Mouse (Mus musculus) A20 (cell line): Measurements from ENCODE around the gene Fezf2.

ENCODE experiments used
- DNase-seq: peaks from one replicate; pipeline ENCODE4 v3.0.0-alpha.2; 2011; ENCODE audit warnings: low read depth, low spot score

Fezf2 gene

DNA sequence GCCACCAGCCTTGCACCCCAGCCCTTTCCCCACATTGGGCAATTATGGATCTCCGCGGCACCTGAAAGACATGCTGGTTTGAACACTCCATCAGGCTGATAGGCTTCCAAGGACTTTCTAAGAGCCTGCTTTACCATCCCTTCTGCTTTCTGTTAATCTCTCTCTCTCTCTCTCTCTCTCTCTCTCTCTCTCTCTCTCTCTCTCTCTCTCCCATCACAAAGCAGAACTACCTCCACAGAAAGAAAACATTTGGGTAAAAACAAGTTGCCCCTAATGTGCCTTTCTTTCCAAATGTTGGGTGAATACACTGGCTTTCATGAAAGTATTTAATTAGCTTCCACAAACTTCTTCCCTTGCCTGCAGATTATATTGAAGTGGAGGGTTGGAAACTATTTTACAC lies at the start of gene Fezf2:
Gene Fezf2 (minus strand): TSS at position 101 of the 400 bp plus-strand sequence.
- DNase-seq = no peak

DNA sequence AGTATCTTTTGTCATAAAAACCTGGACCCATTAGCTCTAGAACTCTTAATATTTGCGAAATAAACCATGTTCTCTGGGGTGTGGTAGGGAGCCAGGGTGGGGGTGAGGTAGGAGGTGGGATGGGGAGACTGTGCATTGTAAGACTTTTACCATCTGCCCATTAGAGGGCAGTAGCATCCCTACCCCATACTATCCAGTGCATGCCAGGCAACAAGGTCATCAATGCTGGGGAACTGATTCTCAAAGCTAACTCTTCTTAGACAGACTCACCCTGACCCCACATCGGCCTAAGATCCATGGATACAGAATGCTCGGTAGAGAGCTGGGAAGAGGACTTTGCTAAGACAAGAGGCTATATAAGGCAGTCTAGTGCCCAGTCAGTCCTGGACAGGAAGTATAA lies 49.6 kb upstream of the Fezf2 start:
- no peak for DNase-seq

DNA sequence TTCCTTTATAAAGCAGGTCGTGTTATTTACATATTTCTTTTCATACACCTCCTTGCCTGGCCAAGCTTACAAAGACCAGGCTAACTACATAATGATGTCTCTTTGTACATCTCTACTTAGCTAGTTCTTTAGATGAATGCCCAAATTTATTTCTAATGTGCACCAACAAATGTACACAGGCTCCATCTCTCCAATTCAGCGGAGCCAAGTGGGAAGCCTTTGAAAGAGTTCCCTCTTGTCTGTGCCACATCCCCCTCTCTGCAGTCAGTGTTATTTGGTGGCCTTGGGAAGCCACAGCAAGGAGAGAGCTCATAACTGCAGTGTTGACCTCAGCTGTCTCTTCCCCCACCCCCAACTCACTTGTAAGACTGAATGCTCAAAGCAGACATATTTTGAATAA lies 46.3 kb upstream of the Fezf2 start:
- no peak for DNase-seq

DNA sequence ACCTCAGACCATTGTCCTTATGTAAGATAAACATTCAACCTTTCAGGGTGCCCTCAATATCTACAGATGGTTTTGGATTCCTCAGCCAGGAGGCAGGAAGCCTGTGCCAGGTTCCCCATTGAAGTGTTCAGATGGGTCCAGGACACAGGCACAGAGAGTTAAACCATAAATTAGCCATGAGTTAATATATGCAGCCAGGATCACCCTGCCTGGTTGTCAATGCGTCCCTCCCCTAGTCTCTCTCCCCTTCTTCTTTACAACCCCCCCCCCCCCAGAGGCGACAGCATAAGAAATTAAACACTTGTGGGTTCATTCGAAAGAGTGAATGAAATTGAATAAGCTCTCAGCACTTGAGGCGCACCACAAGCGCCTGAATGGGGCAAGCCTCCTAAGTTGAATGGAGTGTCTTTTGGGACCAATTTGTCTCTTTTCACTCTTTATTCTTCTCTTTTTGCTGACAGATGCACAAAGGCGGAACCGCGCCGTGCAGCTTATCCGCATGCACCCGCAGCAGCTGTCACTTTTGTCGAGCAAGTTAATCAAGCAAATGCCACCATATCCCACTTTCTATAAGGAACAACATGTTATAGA lies 45.4 kb upstream of the Fezf2 start:
- DNase-seq = no peak

DNA sequence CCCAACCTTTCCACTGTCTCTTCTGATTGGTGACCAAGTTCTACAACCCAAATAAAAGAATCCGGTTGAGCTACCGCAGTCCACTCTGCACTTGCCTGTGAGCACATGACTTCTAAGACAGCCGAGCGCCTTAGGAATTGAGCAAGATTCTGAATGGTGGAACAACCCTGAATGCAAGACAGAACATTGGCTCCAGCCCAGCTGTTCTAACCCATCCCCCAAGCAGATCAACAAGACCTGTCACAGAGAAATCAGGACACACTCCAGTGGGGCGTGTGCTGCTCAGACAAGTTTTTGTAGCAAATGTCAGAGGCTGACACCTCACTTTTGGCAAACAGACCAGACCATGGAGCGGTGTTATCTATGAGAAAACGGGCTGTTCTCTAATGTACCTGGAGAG lies 43.2 kb upstream of the Fezf2 start:
- no peak for DNase-seq

DNA sequence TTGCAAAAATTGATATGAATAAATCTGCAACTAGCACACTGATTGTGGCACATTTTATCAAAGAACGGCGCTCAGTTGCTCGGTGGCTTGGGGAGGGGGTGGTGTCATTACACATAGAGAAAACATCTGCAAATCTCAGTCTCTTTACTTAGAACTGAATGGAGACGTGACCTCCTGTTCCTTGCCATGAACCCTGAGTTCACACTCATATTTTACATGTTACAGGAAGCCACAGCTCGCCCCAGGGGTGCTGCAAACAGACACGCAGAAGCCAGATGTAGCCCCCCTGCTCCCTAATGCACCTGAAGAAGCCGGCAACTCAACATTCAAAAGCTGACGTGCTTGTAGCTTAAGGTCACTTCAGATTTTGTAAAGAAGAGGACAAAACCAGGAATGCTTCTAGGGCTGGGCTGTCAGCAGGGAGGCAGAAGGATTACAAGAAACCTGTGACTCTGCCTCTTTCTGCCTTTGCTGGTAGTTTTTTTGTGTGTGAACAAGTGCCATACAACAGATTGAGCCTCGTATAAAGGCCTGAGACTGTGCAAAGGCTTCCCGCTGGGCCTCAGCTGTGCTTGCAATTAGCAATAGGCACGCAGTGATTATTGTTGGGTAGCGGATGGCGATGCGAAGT lies 40.9 kb upstream of the Fezf2 start:
- DNase-seq = no peak

DNA sequence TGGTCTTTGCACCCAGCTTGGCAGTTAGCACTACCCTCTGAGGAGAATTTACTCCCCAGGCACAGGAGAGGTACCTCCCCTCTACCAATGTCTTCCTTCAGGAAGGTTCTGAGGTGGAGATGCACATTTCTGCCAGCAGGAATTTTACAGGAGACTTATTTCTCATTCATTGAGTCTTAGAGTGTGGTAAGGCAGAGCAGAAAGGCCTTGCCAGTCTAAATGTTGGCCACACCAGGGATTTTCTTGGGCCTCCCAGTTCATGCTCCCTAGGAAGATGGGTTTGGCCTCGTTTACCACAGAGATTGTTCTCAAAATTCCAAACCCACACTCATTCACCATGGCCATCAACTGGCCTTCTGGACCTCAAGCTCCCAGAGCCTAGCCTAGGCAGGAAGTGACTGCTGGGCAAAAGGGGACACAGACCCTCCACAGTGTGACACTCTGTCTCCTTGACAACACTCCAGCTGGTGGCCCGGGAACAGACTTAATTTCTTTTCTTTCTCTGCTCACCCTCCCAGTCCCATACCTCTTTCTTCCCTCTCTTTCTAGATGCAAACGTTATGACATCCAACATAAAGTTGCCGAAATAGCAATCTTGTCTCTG lies 40.3 kb upstream of the Fezf2 start:
- DNase-seq = no peak

DNA sequence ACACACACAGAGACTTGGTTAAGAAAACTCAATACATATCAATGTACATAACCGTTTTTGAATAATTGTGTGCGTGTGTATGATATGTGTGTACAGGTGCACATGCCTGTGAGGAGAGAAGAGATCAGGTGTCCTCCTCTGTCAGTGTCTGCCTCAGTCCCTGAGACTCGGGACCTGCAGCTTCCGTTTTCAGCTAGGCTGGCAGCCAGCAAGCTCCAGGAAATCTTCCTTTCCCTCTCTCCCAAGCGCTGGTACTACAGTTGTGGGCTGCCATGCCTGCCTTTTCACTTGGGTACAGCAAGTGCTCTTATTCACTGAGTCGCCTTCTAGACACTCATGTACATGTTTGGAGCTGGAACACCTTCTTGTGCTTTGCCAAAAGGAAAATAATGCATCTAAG lies 39.2 kb upstream of the Fezf2 start:
- DNase-seq = no peak

DNA sequence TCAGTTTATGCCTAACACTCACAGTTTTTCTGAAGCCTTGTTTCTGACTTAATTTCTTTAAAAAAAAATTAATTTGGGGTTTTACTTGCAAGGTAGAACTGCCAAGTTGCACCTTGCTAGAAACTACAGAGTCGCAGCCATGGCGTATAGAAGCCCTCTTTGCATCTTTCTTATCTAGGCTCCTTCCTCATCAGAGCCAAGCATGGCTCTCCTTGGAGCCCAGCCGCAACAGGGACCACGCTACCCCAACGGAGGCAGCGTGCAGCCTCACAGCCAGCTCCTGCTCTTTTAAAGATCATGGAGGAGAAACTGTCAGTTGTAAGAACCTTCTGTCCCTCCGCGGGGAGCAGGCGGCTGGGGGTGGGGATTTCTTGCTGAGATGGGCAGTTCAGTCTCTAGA lies 29.9 kb upstream of the Fezf2 start:
- DNase-seq = no peak

DNA sequence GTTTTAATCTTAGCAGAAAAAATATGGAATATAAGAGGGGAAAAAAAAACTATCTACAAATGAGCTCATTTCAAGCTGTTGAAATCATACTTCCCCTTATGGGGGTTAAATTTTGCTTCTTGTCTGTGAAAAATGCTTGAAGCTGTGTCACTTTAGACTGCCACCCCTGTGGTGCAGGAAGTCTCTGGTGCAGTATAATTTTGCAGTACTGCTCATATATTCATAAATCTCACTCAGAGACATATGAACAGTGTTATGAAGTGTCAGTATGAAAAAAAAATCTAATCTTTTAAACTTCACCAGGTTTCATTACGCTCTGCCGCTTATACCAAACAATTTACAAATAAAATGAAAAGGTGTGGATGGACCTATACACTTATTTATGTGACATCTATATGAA lies 29.3 kb upstream of the Fezf2 start:
- DNase-seq = no peak

DNA sequence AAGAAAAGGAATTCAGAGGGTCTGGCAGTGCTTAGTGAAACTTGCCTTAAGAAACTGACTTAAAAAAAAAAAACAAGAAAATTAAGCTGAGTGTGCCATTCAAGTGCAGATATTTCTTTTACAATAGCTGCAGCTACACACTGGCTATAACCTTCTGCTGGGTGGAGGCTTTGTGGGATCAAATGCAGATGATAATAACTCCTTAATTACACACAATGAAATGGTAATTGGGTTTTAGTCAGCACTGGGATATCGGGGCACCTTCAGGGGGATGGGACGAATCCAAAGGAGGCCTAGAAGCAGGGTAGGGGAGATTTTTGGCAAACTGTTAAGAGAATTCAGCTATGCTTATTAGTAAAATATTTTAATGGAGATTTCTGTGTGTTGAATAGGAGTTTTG lies 27.5 kb upstream of the Fezf2 start:
- DNase-seq = no peak

DNA sequence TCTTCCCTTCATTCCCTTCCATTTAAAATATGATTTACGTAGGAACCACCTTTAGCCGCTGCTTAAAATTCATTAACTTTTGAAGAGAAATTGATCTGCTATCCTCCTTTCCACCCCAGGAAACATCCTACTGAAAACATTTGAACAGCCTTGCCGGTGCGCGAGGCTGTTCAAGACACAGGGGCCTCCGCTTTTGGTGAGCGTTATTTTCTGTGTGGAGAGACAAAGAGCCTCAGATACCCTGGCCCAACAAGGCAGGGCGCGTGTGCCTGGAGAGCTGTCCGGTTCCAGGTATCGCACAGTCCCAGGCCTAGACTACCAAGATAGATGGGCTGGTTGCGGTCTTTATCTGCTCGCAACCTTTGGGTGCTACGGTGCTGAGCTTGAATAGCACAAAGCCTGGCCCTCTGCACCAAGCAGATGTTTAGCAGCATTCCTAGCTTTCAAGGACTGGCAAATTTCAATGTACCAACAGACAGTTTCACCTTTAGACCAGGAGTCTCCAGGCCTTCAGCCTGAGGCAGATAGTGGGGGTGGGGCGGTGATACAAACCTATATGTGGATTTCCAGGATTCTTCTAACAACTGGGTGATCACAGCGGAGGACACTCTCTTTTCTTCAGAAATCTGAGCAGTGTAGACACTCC lies 2.4 kb upstream of the Fezf2 start:
- DNase-seq = no peak

DNA sequence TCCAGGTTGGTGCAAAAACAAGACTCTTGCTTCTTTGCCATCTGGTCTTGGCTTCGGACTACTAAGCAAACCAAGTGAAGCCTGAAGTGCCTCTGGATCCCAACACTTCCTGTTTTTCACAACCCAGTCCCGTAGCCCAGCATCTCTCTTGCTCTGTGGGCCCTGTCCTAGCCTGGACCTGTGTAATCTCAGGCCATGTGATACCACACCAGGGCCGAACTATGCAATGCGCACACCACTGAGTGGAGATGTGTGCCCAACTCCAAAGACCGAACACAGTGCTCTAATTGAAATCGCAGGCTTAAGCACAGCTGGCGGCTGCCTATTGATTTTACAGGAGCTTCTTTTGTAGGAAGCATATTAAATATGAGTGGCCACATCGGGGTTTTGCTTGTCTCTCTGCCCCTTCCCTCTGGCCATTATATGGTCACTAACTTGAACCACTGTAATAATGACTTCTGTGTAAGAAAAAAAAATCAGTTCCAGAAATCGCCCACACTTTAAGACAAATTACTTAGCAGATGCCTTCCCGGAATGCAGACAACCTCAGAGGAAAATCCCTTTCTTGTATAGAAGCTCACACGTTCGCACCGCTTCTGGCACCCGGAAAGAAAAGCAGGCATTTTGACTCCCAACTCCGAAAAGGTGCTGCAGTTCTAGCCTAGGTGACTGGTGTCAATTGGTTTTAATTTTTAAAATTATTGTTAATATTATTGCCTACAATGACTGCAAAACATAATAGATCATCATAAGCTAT lies 1.5 kb upstream of the Fezf2 start:
- DNase-seq = no peak

DNA sequence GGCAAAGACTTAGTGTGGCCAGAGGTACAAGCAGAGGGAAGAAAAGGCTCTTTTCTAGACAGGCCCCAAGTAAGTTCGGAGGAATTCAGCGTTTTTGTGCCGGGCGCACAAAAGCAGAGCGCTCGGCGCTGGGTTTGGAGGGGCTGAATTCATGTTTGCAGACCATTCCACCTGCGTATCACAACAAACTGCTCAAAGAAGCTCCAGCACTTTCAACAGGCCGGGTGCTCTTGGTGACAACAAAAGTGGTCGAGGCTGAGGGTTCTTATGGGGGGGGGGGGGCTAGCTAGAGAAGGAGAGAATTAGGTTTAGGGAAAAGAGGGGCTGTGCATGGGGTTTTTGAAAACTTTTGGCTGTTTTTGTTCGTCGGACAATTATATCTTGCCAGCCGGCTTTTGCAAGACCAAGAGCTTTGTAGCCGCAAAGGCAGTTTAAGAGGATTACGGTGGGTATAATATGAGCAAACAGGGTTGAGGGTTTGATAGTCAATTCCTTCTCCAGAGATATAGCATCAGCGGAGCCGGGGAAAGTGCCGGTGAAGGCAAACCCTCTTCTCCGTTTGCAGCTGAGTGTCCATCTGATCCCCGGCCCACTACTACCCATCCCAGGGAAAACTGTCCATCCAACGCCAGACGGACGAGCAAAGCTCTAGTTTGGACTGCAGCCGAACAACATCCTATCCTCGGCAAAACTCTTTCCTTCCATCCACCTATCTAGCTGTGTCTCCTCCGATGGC lies 956 bp downstream of the Fezf2 start:
- DNase-seq = no peak

DNA sequence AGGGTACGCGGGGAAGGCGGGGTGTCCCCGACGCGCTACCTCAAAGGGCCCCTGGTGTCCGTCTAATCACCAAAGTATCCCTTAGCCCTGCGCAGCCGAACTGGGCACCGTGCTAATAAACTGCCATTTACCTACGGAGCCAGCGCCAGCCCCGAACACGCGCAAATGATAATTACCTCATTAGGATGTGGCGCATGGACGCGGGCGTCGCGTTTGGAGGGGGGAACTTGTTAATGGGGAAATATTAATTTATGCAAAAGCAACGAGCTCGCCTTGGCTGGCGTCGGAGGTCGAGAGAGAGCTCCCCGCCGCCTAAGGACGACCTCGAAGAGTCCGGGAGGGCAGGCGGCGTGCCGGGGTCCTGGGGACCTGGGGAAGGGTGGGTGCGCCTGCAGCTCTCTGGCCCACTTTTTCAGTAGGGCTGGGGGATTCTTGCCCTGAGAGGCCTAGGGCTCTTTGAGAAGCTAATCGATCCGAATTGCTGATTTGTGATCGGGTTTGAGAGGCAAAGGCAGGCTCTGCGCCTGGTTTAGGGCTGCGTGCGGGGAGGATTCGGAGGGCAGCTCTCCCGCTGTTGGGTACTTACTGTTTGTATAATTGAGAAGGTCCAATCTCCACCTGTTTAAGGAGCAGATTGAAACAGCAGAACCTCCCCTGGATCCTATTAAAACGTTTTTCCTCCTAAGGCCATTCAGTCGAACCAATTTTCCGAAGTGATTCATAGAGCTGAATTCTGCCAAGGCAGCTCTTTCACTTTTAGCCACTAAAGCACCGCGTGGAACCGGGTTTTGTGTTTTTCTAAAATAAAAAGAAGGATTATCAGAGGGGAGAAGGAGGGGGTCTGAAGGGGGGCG lies 1.8 kb downstream of the Fezf2 start:
- DNase-seq = no peak

DNA sequence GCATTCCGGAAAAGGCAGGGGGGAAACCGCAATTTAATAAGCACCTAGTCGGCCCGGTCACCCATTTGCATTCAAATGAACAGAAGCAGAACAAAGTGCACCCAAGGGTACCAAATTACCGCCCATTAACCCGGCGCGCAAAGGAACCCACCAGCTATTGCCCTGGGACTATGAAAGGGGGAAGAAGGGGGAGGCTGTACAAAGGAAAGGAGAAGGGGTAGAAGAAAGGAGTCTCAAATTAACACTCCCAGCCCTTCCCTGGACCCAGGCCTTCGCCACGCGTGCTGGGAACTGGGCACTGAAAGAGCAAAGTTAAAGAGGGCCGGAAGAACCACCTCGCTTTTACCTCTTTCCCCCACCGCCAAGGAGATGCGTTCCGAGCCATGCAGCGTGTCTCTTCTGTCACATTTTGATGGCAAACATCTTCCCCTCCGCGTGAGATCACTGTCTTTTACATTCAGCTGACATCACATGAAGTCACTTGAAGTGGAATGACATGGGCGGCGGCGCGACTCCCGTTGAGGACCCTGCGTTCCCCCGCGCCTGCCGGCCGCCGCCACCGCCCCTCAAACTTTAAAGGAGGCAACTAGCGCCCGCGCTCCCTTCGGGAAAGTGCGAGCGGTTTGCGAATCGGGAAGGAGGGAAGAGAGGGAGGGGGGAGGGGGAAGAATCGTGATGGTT lies 2.6 kb downstream of the Fezf2 start:
- no peak for DNase-seq

DNA sequence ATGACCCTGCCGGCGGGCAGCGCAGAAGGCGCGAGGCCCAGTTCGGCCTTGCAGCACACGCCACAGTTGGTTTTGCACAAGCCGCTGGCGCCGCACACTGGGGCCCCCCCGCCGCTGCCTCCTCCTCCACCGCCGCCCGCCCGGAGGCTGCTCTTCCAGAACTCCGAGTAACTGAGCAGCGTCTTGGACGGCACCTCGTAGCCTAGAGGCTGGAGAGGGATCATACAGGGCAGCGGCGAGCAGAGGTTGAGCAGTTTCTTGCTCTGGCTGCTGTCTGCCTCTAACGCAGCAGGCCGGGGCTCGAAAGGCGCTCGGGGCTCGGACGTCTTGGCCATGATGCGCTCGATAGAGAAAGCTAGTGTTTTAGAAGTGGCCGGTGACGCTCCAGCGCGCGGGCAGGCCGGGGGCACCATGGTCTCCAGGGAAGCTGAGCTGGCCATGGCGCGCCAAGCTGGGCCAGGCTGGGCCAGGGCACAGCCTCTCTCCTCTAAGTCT lies 3.2 kb downstream of the Fezf2 start:
- no peak for DNase-seq

DNA sequence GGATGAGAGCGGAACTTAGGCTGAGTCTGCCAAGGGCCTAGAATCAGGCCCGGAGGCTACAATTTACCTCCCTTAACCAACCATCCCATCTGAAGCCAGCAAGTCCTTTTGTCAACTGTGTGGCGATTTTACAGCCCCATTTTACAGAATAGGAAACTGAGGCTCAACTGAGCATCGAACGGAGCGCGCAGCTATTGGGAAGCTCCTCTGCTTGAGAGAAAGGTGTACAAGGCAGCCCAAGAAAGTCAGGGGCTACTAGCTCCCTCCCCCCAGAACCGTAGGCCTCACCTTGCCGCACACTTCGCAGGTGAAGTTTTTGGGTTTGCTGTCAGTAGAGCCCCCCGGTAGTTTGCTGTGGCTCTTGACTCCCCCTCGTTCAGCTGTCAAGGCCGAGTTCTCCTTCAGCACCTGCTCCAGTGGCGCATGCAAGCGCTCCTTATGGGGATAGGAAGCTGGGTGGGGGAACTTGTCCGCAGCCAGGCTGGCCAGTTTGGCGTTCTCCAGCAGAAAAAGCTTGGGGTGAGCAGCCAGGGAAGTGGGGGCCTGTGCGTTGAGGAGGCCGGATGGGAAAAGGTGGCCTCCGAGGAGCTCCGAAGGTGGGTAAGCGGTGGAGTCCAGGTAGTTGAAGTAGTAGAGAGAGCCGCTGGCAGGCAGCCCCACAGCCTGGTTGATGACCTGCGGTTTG lies 3.8 kb downstream of the Fezf2 start:
- no peak for DNase-seq

DNA sequence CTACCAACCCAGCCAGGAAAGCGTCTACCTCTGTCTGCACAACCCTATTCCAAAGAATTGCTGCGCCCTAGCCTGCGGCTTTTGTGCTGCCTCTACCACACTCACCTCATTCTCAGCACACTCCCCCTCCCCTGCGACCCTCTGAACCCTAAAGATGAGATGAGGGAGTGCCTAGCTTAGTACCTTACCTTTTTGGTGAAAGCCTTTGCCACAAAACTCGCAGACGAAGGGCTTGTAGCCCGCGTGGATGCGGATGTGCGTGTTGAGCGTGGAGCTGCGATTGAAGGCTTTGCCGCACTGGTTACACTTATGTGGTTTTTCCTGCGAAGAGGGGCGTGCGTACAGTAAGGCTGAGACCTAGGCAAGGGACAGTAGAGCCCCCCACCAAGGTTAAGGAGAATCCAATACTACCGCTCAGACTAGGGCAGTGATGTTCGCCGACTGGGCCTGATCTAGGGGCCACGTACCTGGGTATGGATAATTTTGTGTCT lies 4.5 kb downstream of the Fezf2 start:
- no peak for DNase-seq
